Comparison of ENCODE assay signal across 12 mouse cellular contexts in the genomic region with DNA sequence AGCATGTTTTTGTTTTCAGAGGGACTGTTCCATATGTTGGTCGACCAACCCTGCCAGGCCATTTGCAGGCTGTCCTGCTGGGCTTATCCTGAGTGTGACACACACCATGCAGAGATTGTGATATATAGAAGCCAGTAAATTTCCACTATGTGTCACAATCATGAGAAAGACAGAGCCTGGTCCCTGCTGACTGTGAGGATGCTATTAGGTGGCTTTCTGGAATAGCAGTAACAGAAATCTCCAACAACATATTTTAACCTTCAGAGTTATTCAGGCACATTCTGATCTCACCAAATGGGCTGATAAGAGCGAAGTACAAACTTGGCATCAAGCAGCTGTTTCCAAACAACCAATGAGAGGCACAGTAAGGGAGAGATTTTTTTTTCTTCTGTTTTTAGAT.
DNase-seq lines count a peak whose midpoint lies in the region; ATAC-seq and TF ChIP-seq lines count a peak whose summit lies in the region.
"Had no signal": no experiment of that assay in that cellular context is flagged by ENCODE, and none has a peak within 500 bp of the region (broad histone marks: within the 10 kb centered on the region; RNA-seq: fewer than 3 reads in every experiment).

No protein-coding gene starts in this region.

- no peak for DNase-seq in hindbrain, embryonic 14.5 days (ENCODE audit: low spot score)
- no peak for DNase-seq in spleen, adult 18-20 months
- DNase-seq: right cerebral cortex, postnatal 4 days; thymus, postnatal 4 days had no signal

- no peaks in the 10 kb centered on the region for H3K79me3 ChIP-seq in C2C12 (ENCODE audit: low read depth)

- no peak overlapping the region for H3K4me2 ChIP-seq in hindbrain, embryonic 16.5 days (ENCODE audit: low read length)
- H3K4me2 ChIP-seq in hindbrain, embryonic 14.5 days (replicated peaks), result no peak overlapping the region
- no peak overlapping the region for H3K4me2 ChIP-seq in heart, embryonic 12.5 days
- H3K4me2 ChIP-seq in hindbrain, embryonic 13.5 days, result no peak overlapping the region
- H3K4me2 ChIP-seq: liver, embryonic 15.5 days; neural tube, embryonic 12.5 days had no signal

- no peaks in the 10 kb centered on the region for H3K27me3 ChIP-seq in hindbrain, embryonic 16.5 days (replicated peaks; ENCODE audit: control insufficient read depth, insufficient read depth, low read length)
- H3K27me3 ChIP-seq in hindbrain, embryonic 14.5 days (ENCODE audit: control insufficient read depth, insufficient read depth, low read length), result no peaks in the 10 kb centered on the region
- no peaks in the 10 kb centered on the region for H3K27me3 ChIP-seq in C2C12 (ENCODE audit: control insufficient read depth, insufficient read depth, insufficient read length)
- H3K27me3 ChIP-seq in heart, embryonic 12.5 days (replicated peaks), result no peaks in the 10 kb centered on the region
- H3K27me3 ChIP-seq in hindbrain, embryonic 13.5 days, result no peaks in the 10 kb centered on the region
- H3K27me3 ChIP-seq: liver, embryonic 15.5 days; neural tube, embryonic 12.5 days had no signal

- no peak overlapping the region for H3K4me3 ChIP-seq in hindbrain, embryonic 16.5 days (ENCODE audit: low read length)
- H3K4me3 ChIP-seq in hindbrain, embryonic 14.5 days (replicated peaks; ENCODE audit: low read length), result no peak overlapping the region
- no peak overlapping the region for H3K4me3 ChIP-seq in C2C12 (ENCODE audit: insufficient read depth, poor library complexity, severe bottlenecking)
- no peak overlapping the region for H3K4me3 ChIP-seq in heart, embryonic 12.5 days
- no peak overlapping the region for H3K4me3 ChIP-seq in hindbrain, embryonic 13.5 days
- H3K4me3 ChIP-seq: liver, embryonic 15.5 days; neural tube, embryonic 12.5 days had no signal

- no peaks in the 10 kb centered on the region for H3K9me3 ChIP-seq in hindbrain, embryonic 16.5 days (ENCODE audit: control insufficient read depth, low read length)
- H3K9me3 ChIP-seq in hindbrain, embryonic 14.5 days (ENCODE audit: control insufficient read depth, low read length), result no peaks in the 10 kb centered on the region
- H3K9me3 ChIP-seq in heart, embryonic 12.5 days (replicated peaks), result no peaks in the 10 kb centered on the region
- no peaks in the 10 kb centered on the region for H3K9me3 ChIP-seq in hindbrain, embryonic 13.5 days
- H3K9me3 ChIP-seq: liver, embryonic 15.5 days; neural tube, embryonic 12.5 days had no signal

- H3K79me2 ChIP-seq in C2C12 (ENCODE audit: control insufficient read depth, insufficient read depth), result no peaks in the 10 kb centered on the region

- no peak for TF ChIP-seq CTCF in C2C12 (IDR thresholded peaks at IDR 0.05; ENCODE audit: control insufficient read depth, insufficient read depth, insufficient read length)

- ATAC-seq in hindbrain, embryonic 16.5 days, result peak; percentile 72; the same call in 1 of the 2 replicates
- no peak for ATAC-seq in hindbrain, embryonic 14.5 days (ENCODE audit: low FRiP score)
- peak; percentile 84 for ATAC-seq in cerebellum, adult (ENCODE audit: insufficient number of reproducible peaks, low FRiP score, low TSS enrichment)
- 0 out of 2 replicates have a peak, but pooled peaks have one; percentile 39 for ATAC-seq in heart, embryonic 12.5 days (ENCODE audit: insufficient number of reproducible peaks, low FRiP score)
- ATAC-seq in frontal cortex, adult (ENCODE audit: low TSS enrichment), result no peak
- no peak for ATAC-seq in hindbrain, embryonic 13.5 days (ENCODE audit: low FRiP score)

- H3ac ChIP-seq in C2C12 (ENCODE audit: control insufficient read depth, insufficient read length, low read depth), result no peak overlapping the region

- H3K9ac ChIP-seq in hindbrain, embryonic 16.5 days (ENCODE audit: low read depth, low read length), result no peak overlapping the region
- H3K9ac ChIP-seq in hindbrain, embryonic 14.5 days, result no peak overlapping the region
- no peak overlapping the region for H3K9ac ChIP-seq in heart, embryonic 12.5 days
- H3K9ac ChIP-seq in hindbrain, embryonic 13.5 days, result no peak overlapping the region
- H3K9ac ChIP-seq: liver, embryonic 15.5 days; neural tube, embryonic 12.5 days had no signal

- 51% methylated on average over 2 of the region's 2 CpGs for WGBS in hindbrain, embryonic 16.5 days
- 66% methylated on average over 2 of the region's 2 CpGs for WGBS in hindbrain, embryonic 14.5 days
- WGBS in heart, embryonic 12.5 days, result 7% methylated on average over 2 of the region's 2 CpGs
- 71% methylated on average over 2 of the region's 2 CpGs for WGBS in hindbrain, embryonic 13.5 days

- no peaks in the 10 kb centered on the region for H3K4me1 ChIP-seq in hindbrain, embryonic 16.5 days (ENCODE audit: control insufficient read depth, insufficient read depth, low read depth, low read length)
- 0 out of 2 replicates have a peak, but pooled peaks cover 7% of the 10 kb centered on the region for H3K4me1 ChIP-seq in hindbrain, embryonic 14.5 days (replicated peaks; ENCODE audit: control insufficient read depth, insufficient read depth, low read length)
- H3K4me1 ChIP-seq in heart, embryonic 12.5 days (replicated peaks), result peaks cover 12% of the 10 kb centered on the region
- H3K4me1 ChIP-seq in hindbrain, embryonic 13.5 days (replicated peaks), result no peaks in the 10 kb centered on the region
- H3K4me1 ChIP-seq: liver, embryonic 15.5 days; neural tube, embryonic 12.5 days had no signal

- no peak overlapping the region for H3K27ac ChIP-seq in hindbrain, embryonic 16.5 days (ENCODE audit: low read depth, low read length)
- no peak overlapping the region for H3K27ac ChIP-seq in hindbrain, embryonic 14.5 days
- H3K27ac ChIP-seq in heart, embryonic 12.5 days (ENCODE audit: poor library complexity, severe bottlenecking), result peak overlapping the region; percentile 68; the same call in 1 of the 2 replicates
- no peak overlapping the region for H3K27ac ChIP-seq in hindbrain, embryonic 13.5 days
- H3K27ac ChIP-seq: liver, embryonic 15.5 days; neural tube, embryonic 12.5 days had no signal

- no peaks in the 10 kb centered on the region for H3K36me3 ChIP-seq in hindbrain, embryonic 16.5 days (ENCODE audit: control insufficient read depth, insufficient read depth, low read length)
- no peaks in the 10 kb centered on the region for H3K36me3 ChIP-seq in hindbrain, embryonic 14.5 days (replicated peaks; ENCODE audit: control insufficient read depth, insufficient read depth)
- H3K36me3 ChIP-seq in C2C12 (ENCODE audit: control insufficient read depth, insufficient read depth), result no peaks in the 10 kb centered on the region
- no peaks in the 10 kb centered on the region for H3K36me3 ChIP-seq in heart, embryonic 12.5 days
- no peaks in the 10 kb centered on the region for H3K36me3 ChIP-seq in hindbrain, embryonic 13.5 days
- H3K36me3 ChIP-seq: liver, embryonic 15.5 days; neural tube, embryonic 12.5 days had no signal

TF ChIP-seq in C2C12, 6 proteins besides CTCF, POLR2A, EP300 and RAD21:
- TF ChIP-seq CEBPB (IDR thresholded peaks at IDR 0.05; ENCODE audit: low read depth) (peak; percentile 63), MAX (IDR thresholded peaks at IDR 0.05) (no peak)

Comparison
In these comparisons a context has a peak if more than half of its experiments do, and no peak if none do; other contexts are left out.
1. ATAC-seq: peak in hindbrain, embryonic 16.5 days (single experiment), cerebellum, adult (single experiment) and heart, embryonic 12.5 days (single experiment); none in hindbrain, embryonic 14.5 days (single experiment), frontal cortex, adult (single experiment) and hindbrain, embryonic 13.5 days (single experiment).